Mouse (Mus musculus) myocyte (in vitro differentiated cells): ENCODE results near the gene Gon4l.
"Not testable (repeated sequence)": the region's sequence is repeated elsewhere in the genome, so short reads cannot be mapped to it uniquely, and the experiment has no call there.

ENCODE experiments used
- MAX ChIP-seq: IDR thresholded peaks from one replicate; pipeline ENCODE4 v1.6.1; 2011; ENCODE audit warnings: low read depth, mild to moderate bottlenecking, control low read depth
- POLR2A ChIP-seq: IDR thresholded peaks from one replicate; pipeline ENCODE4 v1.6.1; 2011; ENCODE audit warnings: low read depth, mild to moderate bottlenecking, control low read depth, moderate library complexity; ENCODE audit not compliant: insufficient read length
- TCF12 ChIP-seq: IDR thresholded peaks from one replicate; pipeline ENCODE4 v1.6.1; 2011; ENCODE audit warnings: mild to moderate bottlenecking, control low read depth; ENCODE audit not compliant: poor library complexity, insufficient read depth, severe bottlenecking
- TCF3 ChIP-seq: IDR thresholded peaks from one replicate; pipeline ENCODE4 v1.6.1; 2011; ENCODE audit warnings: low read depth, control low read depth; ENCODE audit not compliant: insufficient read length
- USF1 ChIP-seq: IDR thresholded peaks from one replicate; pipeline ENCODE4 v1.6.1; 2011; ENCODE audit warnings: low read depth, mild to moderate bottlenecking, control low read depth, moderate library complexity

- not testable (repeated sequence) for TF ChIP-seq USF1, MAX, POLR2A, TCF3, TCF12
Observed at GRCm38 (mm10) chr3:88786805-88787204, 48.2 kb upstream of the Gon4l start.
